Mouse (Mus musculus) liver, postnatal 0 days (tissue): ENCODE measurements around the gene Tnpo3.

ENCODE experiments used
- CTCF ChIP-seq: sonication (generic); IDR thresholded peaks from 2 replicates; pipeline ENCODE4 v1.5.1; 2016; ENCODE audit warnings: antibody characterized with exemption, low read depth
- EP300 ChIP-seq: IDR thresholded peaks from 2 replicates; pipeline ENCODE4 v1.6.1; 2016; ENCODE audit warnings: antibody characterized with exemption, low read depth, mild to moderate bottlenecking

GRCm38 (mm10) chr6:29526281-29527251 is 83.1 kb downstream of the Tnpo3 start, which contains the start of gene Irf5:
- TF ChIP-seq CTCF (no peak), EP300 (no peak)
